Mouse (Mus musculus) kidney, postnatal 4 days (tissue): Measurements from ENCODE around the gene Gipc2.
A peak's percentile ranks its signal among the peaks of the same experiment; 100 is the strongest.

Experiments used
- DNase-seq, 2 experiments: peaks; one replicate each; pipeline ENCODE4 v3.0.0; 2021; ENCODE audit warnings: mixed read lengths in 2 of 2

Gene Gipc2

GRCm38 (mm10) chr3:152065806-152066205 is 100.2 kb downstream of the Gipc2 start:
- no peak for DNase-seq

DNA sequence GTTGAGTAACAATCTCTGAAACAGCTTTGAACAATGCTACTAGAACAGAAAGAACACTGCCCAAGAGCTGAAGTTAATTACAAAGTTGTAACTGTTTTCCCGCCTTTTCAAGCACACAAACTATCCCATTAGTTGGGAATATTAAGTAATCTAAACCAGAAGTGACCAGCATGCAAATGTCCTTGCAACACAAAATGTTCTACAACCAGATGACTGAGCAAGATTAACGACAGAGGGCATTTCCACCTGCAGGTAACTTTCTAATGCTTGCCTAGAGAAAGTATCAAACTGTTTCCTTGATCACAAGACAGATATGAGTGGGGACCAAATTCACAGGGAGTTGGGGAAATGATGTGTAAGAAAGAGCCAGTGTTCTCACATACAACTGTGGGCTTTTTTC is 101.9 kb downstream of the Gipc2 start:
- DNase-seq: no peak

DNA sequence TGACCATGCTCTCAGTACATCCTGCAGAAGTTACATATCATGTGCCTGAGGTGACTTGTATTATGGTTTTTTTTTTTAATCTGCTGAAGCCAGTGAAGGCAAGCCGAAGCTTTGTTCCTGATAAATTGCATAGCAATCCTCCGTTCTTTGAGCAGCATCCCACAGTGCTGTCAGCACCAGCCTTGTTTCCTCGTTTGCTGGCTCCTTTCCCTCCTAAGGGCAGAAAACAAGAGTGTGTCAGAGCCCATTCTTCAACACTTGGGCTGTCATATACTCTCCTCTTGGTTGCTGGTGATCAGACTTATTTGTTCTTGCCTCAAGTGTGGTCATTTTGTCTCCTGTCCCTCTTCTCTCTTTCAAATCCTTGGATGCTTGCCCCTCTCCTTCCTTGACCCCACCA is 103.2 kb downstream of the Gipc2 start:
- peak in 1 of 2 experiments; percentile 24 for DNase-seq

DNA sequence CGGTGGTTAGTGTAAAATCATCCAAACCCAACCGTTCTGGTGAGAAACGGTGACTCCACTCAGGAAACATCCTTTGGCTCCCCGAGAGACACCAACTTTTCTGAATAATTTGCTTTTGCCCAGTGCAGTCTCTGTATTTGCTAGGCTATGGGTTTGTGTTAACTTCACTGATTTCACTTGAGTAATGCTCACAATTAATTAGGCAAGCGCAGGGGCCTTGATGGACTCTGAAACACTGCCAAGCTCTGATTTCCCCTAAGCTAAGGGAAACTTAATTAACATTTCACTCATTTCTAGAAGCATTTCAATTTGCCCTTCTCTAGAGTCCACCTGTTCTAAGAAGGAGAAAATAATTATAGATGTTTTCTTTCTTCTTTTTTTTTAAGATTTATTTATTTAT is 104.9 kb downstream of the Gipc2 start:
- no peak for DNase-seq

DNA sequence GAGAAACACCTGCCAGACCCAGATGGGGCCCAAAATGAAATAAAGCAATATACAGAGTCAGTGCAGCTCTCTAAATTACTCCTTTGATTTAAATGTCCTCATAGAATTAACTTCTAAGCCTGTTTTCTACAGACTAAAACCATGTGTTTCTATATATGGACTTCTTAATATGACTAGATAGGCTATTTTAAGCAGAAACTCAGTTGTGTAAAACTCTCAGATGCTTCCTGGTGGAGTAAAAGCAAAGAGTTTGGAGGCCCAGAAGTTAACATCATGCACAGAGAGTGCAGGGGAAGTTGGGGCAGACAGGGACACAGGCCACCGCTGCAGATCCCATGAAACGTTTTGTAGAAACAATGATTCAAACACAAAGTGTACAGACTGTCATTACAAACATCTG is 107.8 kb downstream of the Gipc2 start:
- no peak for DNase-seq

GRCm38 (mm10) chr3:152054260-152054659 is 111.8 kb downstream of the Gipc2 start:
- DNase-seq: no peak

DNA sequence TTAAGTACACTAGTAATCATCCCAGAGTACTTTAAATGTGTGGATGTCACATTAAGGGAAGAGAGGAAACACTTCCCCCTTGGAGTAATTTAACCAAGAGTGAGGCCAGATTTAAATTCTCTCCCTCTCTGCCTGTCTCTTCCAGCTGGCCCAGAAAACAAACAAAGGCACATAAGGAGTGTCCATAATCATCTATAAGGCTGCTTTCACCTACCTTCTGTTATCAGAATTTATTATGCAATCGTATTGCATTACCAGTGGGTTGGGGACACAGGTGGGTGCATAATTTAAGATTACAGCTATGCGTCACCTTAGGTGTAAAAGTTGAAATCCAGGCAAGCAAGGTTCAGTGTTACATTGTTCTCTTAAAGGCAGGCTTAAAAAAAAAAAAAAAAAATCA is 114.1 kb downstream of the Gipc2 start:
- no peak for DNase-seq

GRCm38 (mm10) chr3:152047914-152048313 is 118.1 kb downstream of the Gipc2 start:
- no peak for DNase-seq

DNA sequence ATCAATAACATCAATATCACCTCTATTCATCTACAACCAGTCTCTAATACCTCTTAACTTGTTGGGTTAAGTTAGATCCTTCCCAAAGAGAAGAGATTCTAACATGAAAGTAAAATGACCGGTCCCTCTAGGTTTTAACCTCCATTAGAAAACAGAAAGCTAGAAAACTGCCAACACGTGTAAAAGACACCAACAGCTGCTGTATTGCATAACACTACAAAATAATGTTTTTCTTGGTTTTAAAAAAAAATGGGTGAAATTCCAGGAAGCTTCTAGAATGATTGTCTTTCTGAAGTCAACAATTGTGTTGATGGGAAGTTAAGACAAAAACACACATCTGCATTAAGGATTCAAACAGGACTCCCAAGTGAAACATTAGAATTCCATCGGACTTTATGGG is 119.1 kb downstream of the Gipc2 start:
- DNase-seq: no peak
